Mouse (Mus musculus): Measurements from ENCODE around the gene Sstr2. TPM values are rescaled to one million over a fixed set of nuclear protein-coding genes. Genes with fewer than 3 reads are reported as not detected.
A peak's percentile ranks its signal among the peaks of the same experiment; 100 is the strongest.

The Sstr2 gene
- total RNA-seq, 1 experiment from 2014 or later, result 5.6 TPM

DNA sequence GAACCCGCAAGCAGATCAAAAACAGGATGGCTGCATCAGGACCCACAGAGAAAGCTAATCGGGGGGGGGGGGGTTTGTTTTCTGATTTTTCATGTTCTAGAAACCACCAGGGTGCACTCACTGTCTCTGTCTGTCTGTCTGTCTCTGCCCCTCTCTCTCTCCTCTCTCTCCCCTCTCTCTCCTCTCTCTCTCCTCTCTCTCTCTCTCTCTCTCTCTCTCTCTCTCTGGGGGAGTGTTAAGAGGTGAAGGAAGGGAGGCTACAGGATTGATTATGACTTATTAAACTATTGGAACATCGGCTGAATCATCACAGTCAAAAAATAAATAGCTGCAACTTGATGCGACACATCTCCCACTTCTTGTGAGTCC lies 855 bp upstream of the Sstr2 start:
- no peak for ATAC-seq (replicated peaks; ENCODE audit: low read depth, poor library complexity, severe bottlenecking)

DNA sequence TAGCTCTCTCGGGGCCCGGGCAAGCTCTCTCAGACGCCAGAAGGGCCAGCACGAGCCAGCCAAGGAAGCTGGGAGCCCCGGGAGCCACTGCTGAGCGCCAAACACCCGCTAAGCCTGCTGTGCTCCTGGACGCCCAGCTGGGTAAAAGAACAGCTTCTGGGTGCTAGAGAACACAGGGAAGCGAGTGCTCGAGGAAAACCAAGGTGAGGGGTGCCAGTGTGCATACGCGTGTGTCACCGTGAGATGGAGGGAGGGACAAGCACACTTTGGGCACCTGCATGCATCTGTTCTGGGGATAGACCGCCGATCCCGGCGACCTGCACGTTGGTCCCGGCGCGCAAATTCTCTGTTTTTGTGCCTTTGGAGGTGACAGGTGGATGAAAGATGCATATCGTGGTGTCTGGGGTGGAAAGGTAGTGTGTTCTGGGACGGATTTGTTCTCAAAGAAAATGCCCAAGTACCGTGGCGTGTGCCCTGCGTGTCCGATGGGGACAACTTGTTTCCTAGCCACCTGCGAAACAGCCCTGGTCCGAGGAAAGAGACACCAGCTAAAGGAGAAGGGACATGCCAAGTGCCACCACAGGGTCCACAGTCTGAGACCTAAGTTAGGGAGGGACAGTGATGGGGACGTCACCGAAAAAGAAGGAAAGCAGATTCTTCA lies 408 bp downstream of the Sstr2 start:
- no peak for ATAC-seq (replicated peaks; ENCODE audit: low read depth, poor library complexity, severe bottlenecking)

DNA sequence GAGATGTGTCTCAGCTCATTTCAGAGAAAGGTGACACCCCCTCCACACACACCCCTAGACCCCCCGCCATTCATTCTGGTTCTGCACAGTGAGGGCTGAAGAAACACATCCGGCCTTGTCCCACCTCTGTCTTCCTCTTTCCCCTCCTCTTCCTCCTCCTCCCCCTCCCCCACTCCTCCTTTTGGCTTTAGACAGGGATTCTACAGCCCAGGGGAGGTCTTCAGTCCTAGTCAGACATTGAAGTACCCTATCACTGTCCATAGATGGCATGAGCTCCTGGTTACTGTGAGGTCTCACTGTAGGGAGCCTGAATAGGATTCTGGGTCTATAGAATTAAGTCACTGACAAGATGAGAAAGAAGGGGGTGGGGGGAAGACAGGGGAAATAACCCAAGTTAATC lies 1.9 kb downstream of the Sstr2 start:
- ATAC-seq (replicated peaks; ENCODE audit: low read depth, poor library complexity, severe bottlenecking), result no peak

DNA sequence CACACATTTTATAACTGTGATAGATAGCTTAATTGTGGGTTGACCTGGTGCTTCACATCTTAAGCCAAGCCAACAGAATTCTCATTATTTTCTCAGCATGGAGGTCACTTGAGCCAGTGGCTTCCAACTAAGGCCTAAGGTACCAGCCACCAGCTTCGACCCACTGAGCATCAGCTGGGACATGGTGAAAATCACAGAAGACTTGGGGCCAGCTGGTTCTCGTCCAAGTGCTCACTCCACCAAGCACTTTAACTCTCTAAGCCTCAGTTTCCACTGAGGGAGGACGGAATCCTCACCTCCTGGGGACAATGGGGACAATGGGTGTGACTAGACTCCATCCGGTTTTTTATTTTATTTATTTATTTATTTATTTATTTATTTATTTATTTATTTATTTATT lies 2.9 kb downstream of the Sstr2 start:
- no peak for ATAC-seq (replicated peaks; ENCODE audit: low read depth, poor library complexity, severe bottlenecking)

DNA sequence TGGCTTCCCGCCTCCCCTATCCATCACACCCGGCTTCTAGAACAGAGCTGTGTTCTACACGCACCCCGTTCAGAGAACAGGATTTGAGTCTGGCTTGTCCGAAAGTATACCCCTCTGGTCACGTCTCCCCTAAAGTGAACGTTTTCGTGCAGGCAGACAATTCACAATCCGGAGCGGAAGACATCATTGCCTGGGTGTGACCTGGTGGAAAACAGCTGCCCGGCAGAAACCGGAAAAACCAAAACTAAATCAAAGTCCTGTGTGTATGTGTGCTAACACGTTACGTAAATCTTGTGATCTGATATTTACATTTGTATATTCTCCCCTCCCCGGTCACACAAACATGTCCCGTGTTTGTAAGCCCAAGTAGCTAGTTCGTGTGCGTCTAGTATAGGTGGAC lies 6.3 kb downstream of the Sstr2 start:
- ATAC-seq (replicated peaks; ENCODE audit: low read depth, poor library complexity, severe bottlenecking), result no peak

DNA sequence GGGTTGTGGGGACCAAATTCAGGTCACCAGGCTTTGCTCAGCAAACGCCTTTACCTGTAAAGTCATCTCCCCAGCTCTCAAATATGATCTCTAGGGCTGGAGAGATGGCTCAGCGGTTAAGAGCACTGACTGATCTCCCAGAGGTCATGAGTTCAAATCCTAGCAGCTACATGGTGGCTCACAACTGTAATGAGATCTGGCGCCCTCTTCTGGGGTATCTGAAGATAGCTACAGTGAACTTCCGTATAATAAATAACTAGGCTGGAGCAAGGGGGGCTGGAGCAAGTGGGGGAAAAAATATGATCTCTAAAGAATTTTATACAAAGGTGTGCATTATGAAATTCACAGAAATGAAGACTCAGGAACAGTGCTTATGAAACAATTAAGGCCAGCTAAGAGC lies 8.6 kb downstream of the Sstr2 start:
- 0 out of 2 replicates have a peak, but pooled peaks have one; percentile 29 for ATAC-seq (replicated peaks; ENCODE audit: low read depth, poor library complexity, severe bottlenecking)

DNA sequence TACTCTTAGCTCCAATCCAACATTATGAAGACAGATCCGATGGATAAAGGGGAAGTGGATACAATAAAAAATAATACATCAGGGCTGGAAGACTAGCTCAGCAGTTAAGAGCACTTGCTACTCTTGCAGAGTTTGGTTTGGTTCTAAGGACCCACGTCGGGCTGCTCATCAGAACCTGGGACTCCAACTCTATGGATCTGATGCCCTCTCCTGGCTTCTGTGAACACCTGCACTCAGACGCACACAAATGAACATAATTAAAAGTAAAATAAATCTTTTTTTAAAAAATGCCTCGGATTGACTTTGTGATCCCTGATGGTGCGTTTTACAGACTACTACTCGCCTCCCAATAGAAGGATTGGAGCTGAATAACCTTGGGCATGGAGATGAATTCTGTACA lies 11.5 kb downstream of the Sstr2 start:
- 0 out of 2 replicates have a peak, but pooled peaks have one; percentile 39 for ATAC-seq (replicated peaks; ENCODE audit: low read depth, poor library complexity, severe bottlenecking)

DNA sequence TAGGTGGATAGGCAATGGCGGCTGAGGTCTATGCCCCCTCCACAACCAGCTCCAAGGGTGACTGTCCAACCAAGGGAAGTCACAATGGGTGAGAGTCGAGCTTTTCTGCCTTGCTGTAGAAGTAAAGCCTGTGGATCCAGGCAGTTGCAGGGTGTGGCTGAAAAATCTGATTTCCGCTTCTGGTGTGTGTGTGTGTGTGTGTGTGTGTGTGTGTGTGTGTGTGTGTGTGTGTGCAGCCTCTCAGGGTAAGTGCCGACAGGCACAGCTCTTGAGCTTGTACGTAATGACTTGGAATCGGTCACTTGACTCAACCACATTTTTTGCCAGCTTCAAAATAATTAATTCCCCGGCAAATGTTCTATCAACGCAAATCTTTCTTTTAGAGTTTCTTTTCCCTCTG lies 12.2 kb downstream of the Sstr2 start:
- ATAC-seq (replicated peaks; ENCODE audit: low read depth, poor library complexity, severe bottlenecking), result no peak

DNA sequence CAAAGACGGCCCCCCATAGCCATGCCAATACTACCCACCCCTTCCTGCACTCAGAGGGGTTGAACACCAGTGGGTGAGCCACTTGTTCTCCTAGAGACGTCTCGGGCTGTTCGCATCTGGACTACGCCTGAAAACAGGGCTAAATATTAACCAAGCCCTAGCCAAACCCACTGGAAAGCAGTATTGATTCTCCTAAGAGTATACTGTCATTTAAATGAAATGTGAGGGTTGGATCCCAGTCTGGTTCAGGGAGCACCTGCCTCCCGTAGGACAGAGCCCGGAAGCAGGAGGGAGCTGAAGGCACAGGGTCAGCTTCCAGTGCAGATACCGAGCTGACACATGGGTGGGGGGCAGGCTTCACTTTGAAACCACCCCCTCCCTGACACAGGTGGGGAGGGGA lies 12.7 kb downstream of the Sstr2 start:
- ATAC-seq (replicated peaks; ENCODE audit: low read depth, poor library complexity, severe bottlenecking), result no peak

DNA sequence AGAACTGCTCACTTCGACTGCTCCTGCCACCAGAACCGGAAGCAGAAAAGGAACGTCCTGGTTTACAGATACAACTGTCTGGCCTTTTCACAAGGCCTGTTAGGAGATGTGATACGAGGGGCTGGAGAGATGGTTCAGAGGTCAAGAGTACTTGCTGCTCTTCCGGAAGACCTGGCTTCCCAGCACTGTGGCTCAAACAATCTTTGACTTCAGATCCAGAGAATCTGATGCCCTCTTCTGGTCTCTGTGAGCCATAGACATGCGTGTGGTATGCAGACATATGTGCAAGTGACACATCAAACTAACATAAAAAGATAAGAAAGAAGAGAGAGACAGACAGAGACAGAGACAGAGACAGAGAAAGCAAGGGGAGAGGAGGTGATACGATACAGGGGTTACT lies 13.2 kb downstream of the Sstr2 start:
- no peak for ATAC-seq (replicated peaks; ENCODE audit: low read depth, poor library complexity, severe bottlenecking)

DNA sequence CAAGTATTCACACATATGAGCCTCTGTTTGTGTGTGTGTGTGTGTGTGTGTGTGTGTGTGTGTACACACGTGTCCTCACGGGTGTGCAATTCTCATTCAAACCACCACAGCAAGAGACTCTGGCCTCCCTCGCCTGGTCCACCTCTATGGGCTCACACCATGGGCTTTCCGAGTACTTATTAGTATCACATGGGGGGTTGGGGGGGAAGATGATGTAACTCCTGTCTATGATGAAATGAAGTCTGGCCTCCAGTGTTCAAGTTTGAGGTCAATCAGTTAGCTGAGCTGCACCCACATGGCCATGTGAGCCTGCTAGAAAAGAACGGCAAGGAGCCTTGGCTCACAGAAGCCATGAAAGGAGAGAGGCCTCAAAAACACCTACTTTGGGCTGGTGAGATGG lies 14.3 kb downstream of the Sstr2 start:
- no peak for ATAC-seq (replicated peaks; ENCODE audit: low read depth, poor library complexity, severe bottlenecking)

DNA sequence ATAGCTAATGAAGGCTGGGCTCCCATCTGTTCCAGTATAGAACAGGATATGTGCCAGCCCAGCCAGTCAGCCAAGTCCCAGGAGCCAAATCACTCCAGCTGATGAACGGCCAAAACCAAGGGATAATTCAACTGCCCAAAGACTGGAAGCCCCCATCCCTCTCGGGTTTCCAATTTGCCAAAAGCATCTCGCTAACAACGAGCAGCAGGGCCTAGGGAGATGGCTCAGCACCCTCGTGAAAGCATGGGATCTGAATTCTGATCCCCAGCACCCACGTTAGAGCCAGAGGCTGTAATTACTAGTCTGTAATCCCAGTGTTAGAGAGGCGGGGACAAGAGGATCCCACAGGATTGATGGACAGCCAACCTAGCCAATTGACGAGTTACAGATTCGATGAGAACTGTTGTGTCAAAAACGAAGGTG lies 15.6 kb downstream of the Sstr2 start:
- no peak for ATAC-seq (replicated peaks; ENCODE audit: low read depth, poor library complexity, severe bottlenecking)

DNA sequence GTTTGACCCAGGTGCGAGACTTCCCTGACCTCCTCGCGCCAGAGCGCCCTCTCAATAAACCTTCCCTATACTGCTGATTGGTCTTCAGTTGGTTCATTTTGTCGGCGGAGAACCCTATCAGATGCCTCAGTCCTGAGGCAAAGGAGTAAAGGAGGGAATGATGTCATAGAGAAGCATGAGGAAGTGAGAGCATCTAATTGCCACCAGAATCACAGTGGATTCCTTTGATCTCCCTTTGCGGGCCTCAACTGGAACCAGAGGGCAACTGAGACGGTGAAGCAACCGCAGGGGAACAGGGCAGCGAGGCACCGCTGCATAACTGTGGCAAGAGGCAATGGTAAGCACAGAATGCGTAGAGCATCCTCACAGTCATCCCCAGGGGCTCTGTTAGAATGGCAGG lies 19.5 kb downstream of the Sstr2 start:
- peak; percentile 51 for ATAC-seq (replicated peaks; ENCODE audit: low read depth, poor library complexity, severe bottlenecking)

DNA sequence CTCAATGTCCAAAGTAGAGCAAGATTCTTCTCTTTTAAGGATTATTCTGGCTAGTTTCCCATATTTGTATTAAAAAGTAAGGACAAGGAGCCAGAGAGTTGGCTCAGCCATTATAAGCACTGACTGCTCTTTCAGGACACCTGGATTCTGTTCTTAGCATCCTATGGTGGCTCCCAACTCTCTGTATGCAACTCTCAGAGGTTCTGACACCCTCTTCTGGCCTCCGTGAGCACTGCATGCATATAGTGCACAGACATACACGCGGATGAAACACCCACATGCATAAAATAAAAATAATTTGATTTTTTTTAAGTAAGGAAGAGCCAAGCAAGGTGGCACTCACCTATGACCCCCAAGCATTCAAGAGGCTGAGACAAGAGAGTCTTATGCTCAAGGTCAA lies 26.0 kb downstream of the Sstr2 start:
- no peak for ATAC-seq (replicated peaks; ENCODE audit: low read depth, poor library complexity, severe bottlenecking)

DNA sequence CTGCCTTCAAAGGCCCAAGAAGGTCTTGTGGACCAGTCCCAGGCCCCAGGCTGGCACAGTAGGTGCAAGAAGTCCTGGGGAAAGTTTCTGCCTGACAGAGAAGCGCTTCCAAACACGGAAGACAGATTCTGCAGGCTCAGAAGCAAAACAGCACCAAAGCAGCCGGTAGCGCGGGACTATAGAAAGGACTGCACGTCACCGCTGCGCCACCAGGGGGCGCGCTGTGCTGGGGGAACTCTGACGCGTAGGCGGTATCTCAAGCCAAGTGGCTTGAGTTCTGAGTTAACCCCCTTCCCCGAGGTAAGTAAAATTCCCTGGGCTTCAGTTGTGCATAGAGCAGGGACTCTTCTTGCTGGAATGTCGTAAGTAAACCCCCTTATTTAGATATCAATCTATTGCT lies 29.0 kb downstream of the Sstr2 start:
- peak; percentile 73 for ATAC-seq (replicated peaks; ENCODE audit: low read depth, poor library complexity, severe bottlenecking)

DNA sequence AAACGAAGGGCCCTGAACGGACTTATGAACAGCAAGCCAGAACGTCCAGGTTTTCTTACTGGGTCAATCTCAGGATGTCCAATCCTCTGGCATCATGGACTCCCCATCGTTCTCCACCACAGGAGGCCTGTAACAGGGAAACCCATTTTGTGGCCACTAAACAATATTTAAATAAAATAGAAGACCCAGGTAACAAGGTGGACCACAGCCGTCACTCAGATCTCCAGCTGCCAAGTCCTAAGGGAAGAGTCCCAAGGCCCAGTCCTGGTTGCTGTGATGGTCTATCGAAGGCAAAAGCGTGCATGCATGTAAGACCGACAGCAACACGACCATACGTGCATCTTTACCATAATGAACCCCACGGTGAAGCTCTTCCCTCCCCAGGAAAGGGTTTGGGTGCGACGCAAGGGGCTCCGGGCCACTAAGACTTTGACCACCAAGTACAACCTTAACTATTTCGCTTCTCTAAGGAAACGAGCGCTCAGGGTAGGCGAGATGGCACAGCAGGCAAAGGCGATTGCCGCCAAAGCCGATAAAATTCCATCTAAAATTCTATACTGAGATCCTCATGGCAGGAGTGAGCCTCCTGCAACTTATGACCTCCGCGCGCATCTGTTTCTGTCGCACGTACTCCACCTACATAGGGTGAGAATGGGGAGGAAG lies 29.7 kb downstream of the Sstr2 start, which contains the start of gene Cog1:
Gene Cog1 (plus strand): TSS at position 480 of the 663 bp plus-strand sequence.
- ATAC-seq (replicated peaks; ENCODE audit: low read depth, poor library complexity, severe bottlenecking), result 0 out of 2 replicates have a peak, but pooled peaks have one; percentile 2

DNA sequence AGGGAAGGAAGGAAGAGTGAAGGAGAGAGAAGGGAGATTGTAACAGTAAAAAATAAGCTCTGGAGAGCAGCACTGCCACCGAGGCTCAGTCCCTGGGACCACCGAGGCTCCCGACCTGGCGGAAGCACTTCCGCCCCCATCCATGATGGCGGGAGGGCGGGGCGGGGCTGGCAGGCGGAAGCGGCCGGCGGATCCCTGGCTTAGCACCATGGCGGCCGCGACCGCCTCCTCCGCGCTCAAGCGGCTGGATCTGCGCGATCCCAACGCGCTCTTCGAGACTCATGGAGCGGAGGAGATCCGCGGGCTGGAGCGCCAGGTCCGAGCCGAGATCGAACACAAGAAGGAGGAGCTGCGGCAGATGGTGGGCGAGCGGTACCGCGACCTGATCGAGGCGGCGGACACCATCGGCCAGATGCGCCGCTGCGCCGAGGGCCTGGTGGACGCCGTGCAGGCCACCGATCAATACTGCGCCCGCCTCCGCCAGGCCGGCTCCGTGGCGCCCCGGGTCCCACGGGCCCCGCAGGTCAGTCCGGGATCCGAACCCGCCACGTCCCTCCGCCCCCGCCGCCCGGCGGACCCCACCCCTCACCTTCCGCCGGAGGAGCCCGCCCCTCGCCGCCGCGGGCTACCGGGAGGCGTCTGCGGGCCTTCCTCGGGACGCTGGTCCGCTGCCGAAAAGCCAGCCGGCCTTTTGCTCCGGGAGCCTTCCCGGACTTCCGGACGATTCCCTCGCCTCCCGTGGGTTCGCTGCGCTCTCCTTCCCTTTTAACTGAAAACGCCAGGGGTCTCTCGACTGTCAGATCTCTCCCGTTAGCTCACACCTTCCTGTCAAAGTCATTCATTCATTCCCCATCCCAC lies 30.4 kb downstream of the Sstr2 start, which contains the start of gene Slc39a11:
Gene Slc39a11 (minus strand): TSS at position 727 of the 858 bp plus-strand sequence.
- ATAC-seq (replicated peaks; ENCODE audit: low read depth, poor library complexity, severe bottlenecking), result peak; percentile 49

DNA sequence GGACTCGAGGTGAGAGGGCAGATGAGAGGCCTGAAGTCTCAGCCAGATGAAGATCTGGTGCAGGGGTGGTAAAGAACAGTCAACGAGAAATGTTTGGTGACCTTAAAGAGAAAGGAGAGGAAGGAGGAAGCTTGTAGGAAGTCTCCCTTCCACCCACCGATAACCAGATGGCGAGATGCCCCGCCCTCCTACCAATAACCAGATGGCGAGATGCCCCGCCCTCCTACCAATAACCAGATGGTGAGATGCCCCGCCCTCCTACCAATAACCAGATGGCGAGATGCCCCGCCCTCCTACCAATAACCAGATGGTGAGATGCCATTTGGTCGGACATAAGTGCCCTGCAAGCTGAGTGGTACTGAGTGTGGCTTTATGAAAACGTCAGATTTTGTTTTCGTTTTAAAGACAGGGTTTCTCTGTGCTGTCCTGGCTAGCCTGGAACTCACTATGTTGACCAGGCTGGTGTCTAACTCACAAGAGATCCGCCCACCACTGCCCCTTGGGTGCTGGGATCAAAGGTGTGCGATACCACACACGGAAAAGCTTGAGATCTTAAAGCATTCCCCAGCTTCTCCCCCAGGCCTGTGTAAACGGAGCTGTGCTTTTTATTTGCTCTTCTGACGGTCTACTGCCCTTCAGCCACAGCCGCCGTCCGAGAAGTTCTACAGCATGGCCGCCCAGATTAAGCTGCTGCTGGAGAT lies 32.2 kb downstream of the Sstr2 start:
- ATAC-seq (replicated peaks; ENCODE audit: low read depth, poor library complexity, severe bottlenecking), result peak; percentile 40

DNA sequence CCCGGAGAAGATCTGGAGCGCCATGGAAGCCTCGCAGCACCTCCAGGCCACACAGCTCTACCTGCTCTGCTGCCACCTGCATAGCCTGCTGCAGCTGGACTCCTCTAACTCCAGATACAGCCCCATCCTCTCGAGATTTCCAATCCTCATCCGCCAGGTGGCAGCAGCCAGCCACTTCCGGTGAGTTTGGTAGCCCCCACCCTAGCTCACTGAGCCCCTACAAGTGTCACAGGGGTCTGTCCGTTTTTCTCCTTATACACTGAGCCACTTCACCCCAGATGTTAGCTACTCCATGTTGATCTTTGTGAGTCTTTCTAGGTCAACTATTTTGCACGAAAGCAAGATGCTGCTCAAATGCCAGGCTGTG lies 32.7 kb downstream of the Sstr2 start:
- ATAC-seq (replicated peaks; ENCODE audit: low read depth, poor library complexity, severe bottlenecking), result no peak

DNA sequence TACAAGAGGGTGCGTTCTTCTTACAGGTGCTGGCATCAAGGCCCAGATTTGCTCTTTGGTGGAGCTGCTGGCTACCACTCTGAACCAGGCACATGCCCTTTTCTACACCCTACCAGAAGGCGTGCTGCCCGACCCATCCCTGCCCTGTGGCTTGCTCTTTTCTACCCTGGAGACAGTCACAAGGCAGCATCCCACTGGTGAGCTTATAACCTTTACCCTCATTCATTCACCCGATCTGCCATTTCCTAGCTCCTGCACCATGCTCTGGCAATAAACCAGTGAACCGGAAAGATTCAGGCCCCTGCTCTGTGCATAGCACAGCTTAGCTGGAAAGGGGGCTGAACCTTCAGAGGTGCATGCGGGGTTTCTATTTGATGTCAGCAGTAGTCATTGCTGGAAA lies 33.4 kb downstream of the Sstr2 start:
- ATAC-seq (replicated peaks; ENCODE audit: low read depth, poor library complexity, severe bottlenecking), result no peak

Measured in common myeloid progenitor, adult 5-6 weeks (primary cell).